In the genomic region with DNA sequence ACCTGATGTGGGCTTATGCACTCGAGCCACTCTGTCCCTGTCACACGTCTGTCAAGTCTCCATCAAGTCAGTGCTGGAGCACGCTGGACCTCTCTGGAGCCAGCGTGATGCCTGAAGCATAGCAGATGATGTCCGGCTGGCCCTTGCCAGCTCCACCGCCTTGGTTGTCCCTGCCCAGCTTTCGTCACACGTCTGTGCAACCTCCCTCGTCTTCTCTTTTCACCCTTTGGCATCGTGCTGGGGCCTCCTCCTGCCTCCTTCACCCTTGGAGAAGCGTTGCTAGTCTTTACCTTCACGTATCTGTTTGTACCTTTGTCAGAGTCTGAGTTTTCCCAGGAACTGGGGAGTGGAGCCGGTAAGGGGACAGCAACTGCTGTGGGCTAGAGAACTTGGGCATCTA, we compare ENCODE assay signal across 15 mouse cellular contexts. TPM values are rescaled to one million over a fixed set of nuclear protein-coding genes. Genes with fewer than 3 reads are reported as not detected.
A peak's percentile ranks its signal among the peaks of the same experiment; 100 is the strongest.
DNase-seq lines count a peak whose midpoint lies in the region; ATAC-seq lines count a peak whose summit lies in the region.
"Had no signal": no experiment of that assay in that cellular context is flagged by ENCODE, and none has a peak within 500 bp of the region (broad histone marks: within the 10 kb centered on the region; RNA-seq: fewer than 3 reads in every experiment).

No protein-coding gene starts in this region.

- WGBS in heart, embryonic 12.5 days = 39% methylated on average over 13 of the region's 13 CpGs
- 51% methylated on average over 13 of the region's 13 CpGs for WGBS in lung, embryonic 16.5 days
- 66% methylated on average over 13 of the region's 13 CpGs for WGBS in limb, embryonic 15.5 days
- WGBS in neural tube, embryonic 15.5 days = 80% methylated on average over 13 of the region's 13 CpGs

- no peak overlapping the region for H3K27ac ChIP-seq in heart, embryonic 12.5 days (ENCODE audit: poor library complexity, severe bottlenecking)
- peak overlapping the region; percentile 2; the same call in 1 of the 2 replicates for H3K27ac ChIP-seq in lung, embryonic 16.5 days (ENCODE audit: low read length)
- H3K27ac ChIP-seq in limb, embryonic 15.5 days = peak overlapping the region; percentile 54; the same call in 1 of the 2 replicates
- peak overlapping the region; percentile 63 for H3K27ac ChIP-seq in neural tube, embryonic 15.5 days (replicated peaks)
- H3K27ac ChIP-seq: left cerebral cortex, adult 2 months; liver, embryonic 13.5 days had no signal

- peak overlapping the region; percentile 40 for H3K4me2 ChIP-seq in heart, embryonic 12.5 days
- 0 out of 2 replicates have a peak overlapping the region, but pooled peaks have one; percentile 15 for H3K4me2 ChIP-seq in lung, embryonic 16.5 days (ENCODE audit: low read depth, low read length)
- H3K4me2 ChIP-seq in limb, embryonic 15.5 days = no peak overlapping the region
- H3K4me2 ChIP-seq in neural tube, embryonic 15.5 days = no peak overlapping the region
- H3K4me2 ChIP-seq: liver, embryonic 13.5 days had no signal

- peaks cover 32% of the 10 kb centered on the region for H3K4me1 ChIP-seq in heart, embryonic 12.5 days (replicated peaks)
- peaks cover 16% of the 10 kb centered on the region for H3K4me1 ChIP-seq in lung, embryonic 16.5 days (replicated peaks; ENCODE audit: control insufficient read depth, insufficient read depth, low read length)
- H3K4me1 ChIP-seq in limb, embryonic 15.5 days = peaks cover 21% of the 10 kb centered on the region
- H3K4me1 ChIP-seq in neural tube, embryonic 15.5 days = peaks cover 27% of the 10 kb centered on the region

- H3K4me3 ChIP-seq in heart, embryonic 12.5 days = no peak overlapping the region
- H3K4me3 ChIP-seq in lung, embryonic 16.5 days (ENCODE audit: low read length) = no peak overlapping the region
- H3K4me3 ChIP-seq in limb, embryonic 15.5 days = no peak overlapping the region
- no peak overlapping the region for H3K4me3 ChIP-seq in neural tube, embryonic 15.5 days (replicated peaks)
- H3K4me3 ChIP-seq: left cerebral cortex, adult 2 months; liver, embryonic 13.5 days had no signal

- ATAC-seq in heart, embryonic 12.5 days (ENCODE audit: insufficient number of reproducible peaks, low FRiP score) = no peak
- ATAC-seq in lung, embryonic 16.5 days (ENCODE audit: low read depth) = peak; percentile 29
- ATAC-seq in limb, embryonic 15.5 days (ENCODE audit: insufficient number of reproducible peaks, low FRiP score, low TSS enrichment, low read depth) = no peak
- no peak for ATAC-seq in neural tube, embryonic 15.5 days (ENCODE audit: low FRiP score)

- no peak overlapping the region for H3K9ac ChIP-seq in heart, embryonic 12.5 days
- H3K9ac ChIP-seq in lung, embryonic 16.5 days (ENCODE audit: low read length) = no peak overlapping the region
- H3K9ac ChIP-seq in limb, embryonic 15.5 days = no peak overlapping the region
- H3K9ac ChIP-seq in neural tube, embryonic 15.5 days (replicated peaks) = peak overlapping the region; percentile 14; the same call in 1 of the 2 replicates
- H3K9ac ChIP-seq: liver, embryonic 13.5 days had no signal

- H3K27me3 ChIP-seq in heart, embryonic 12.5 days (replicated peaks) = peaks cover 12% of the 10 kb centered on the region
- H3K27me3 ChIP-seq in lung, embryonic 16.5 days (ENCODE audit: control insufficient read depth, insufficient read depth, low read depth, low read length) = no peaks in the 10 kb centered on the region
- peaks cover 14% of the 10 kb centered on the region for H3K27me3 ChIP-seq in limb, embryonic 15.5 days
- no peaks in the 10 kb centered on the region for H3K27me3 ChIP-seq in neural tube, embryonic 15.5 days (replicated peaks)

- DNase-seq in heart, postnatal 4 days = no peak
- no peak for DNase-seq in lung, adult 18-20 months
- DNase-seq in thymus, adult 18-20 months = no peak
- DNase-seq: kidney, postnatal 25 days; liver, embryonic 13.5 days; thymus, postnatal 36 days had no signal

- peaks cover 4% of the 10 kb centered on the region; the same call in 1 of the 2 replicates for H3K36me3 ChIP-seq in heart, embryonic 12.5 days
- no peaks in the 10 kb centered on the region for H3K36me3 ChIP-seq in lung, embryonic 16.5 days (ENCODE audit: control insufficient read depth, insufficient read depth, low read length)
- no peaks in the 10 kb centered on the region for H3K36me3 ChIP-seq in limb, embryonic 15.5 days
- H3K36me3 ChIP-seq in neural tube, embryonic 15.5 days = no peaks in the 10 kb centered on the region

- 0 out of 2 replicates have a peak, but pooled peaks cover 3% of the 10 kb centered on the region for H3K9me3 ChIP-seq in heart, embryonic 12.5 days (replicated peaks)
- peaks cover 2% of the 10 kb centered on the region; the same call in 1 of the 2 replicates for H3K9me3 ChIP-seq in lung, embryonic 16.5 days (ENCODE audit: control insufficient read depth, low read length)
- H3K9me3 ChIP-seq in limb, embryonic 15.5 days = no peaks in the 10 kb centered on the region
- no peaks in the 10 kb centered on the region for H3K9me3 ChIP-seq in neural tube, embryonic 15.5 days (replicated peaks)

RNA-seq across cellular contexts. Expression of a gene that starts 13.1 kb away (rescaled TPM):
- polyA plus RNA-seq in heart, embryonic 12.5 days (2016; fragmentation: Nextera tagmentation; extraction: Ambion mirVana) = not detected in 2 replicates
- total RNA-seq in heart, postnatal 4 days (2021) = not detected
- not detected in 2 replicates for polyA plus RNA-seq in lung, embryonic 16.5 days (2015; fragmentation: Nextera tagmentation; extraction: Ambion mirVana)
- polyA plus RNA-seq in limb, embryonic 15.5 days (2015; fragmentation: Nextera tagmentation; extraction: Ambion mirVana) = not detected in 2 replicates
- 0.64 and 0.72 TPM in 2 replicates for polyA plus RNA-seq in neural tube, embryonic 15.5 days (2015; fragmentation: Nextera tagmentation; extraction: Ambion mirVana)
- total RNA-seq: common myeloid progenitor, adult 5-6 weeks; gastrocnemius, adult 8-10 months; monocyte, adult 5-6 weeks had no signal
- polyA plus RNA-seq: intestine, embryonic 14.5 days; liver, embryonic 13.5 days had no signal

RNA-seq across cellular contexts. Expression of a gene that starts 23.7 kb away (rescaled TPM):
- 0.58 and 0.70 TPM in 2 replicates for polyA plus RNA-seq in heart, embryonic 12.5 days (2016; fragmentation: Nextera tagmentation; extraction: Ambion mirVana)
- total RNA-seq in heart, postnatal 4 days (2021) = under 1 TPM in 1 of 2 experiments, not detected in 1; 0.57 TPM
- 1.8 and 3.2 TPM in 2 replicates for polyA plus RNA-seq in lung, embryonic 16.5 days (2015; fragmentation: Nextera tagmentation; extraction: Ambion mirVana)
- polyA plus RNA-seq in limb, embryonic 15.5 days (2015; fragmentation: Nextera tagmentation; extraction: Ambion mirVana) = 0.12 TPM in 1 of 2 replicates, not detected in the other
- 1.00 and 3.7 TPM in 2 replicates for polyA plus RNA-seq in neural tube, embryonic 15.5 days (2015; fragmentation: Nextera tagmentation; extraction: Ambion mirVana)
- total RNA-seq: common myeloid progenitor, adult 5-6 weeks; gastrocnemius, adult 8-10 months; monocyte, adult 5-6 weeks had no signal

RNA-seq across cellular contexts. Expression of a gene that starts 35.4 kb away (rescaled TPM):
- polyA plus RNA-seq in heart, embryonic 12.5 days (2016; fragmentation: Nextera tagmentation; extraction: Ambion mirVana) = not detected in 2 replicates
- not detected for total RNA-seq in heart, postnatal 4 days (2021)
- not detected in 2 replicates for polyA plus RNA-seq in lung, embryonic 16.5 days (2015; fragmentation: Nextera tagmentation; extraction: Ambion mirVana)
- not detected in 2 replicates for polyA plus RNA-seq in limb, embryonic 15.5 days (2015; fragmentation: Nextera tagmentation; extraction: Ambion mirVana)
- not detected in 2 replicates for polyA plus RNA-seq in neural tube, embryonic 15.5 days (2015; fragmentation: Nextera tagmentation; extraction: Ambion mirVana)
- total RNA-seq: common myeloid progenitor, adult 5-6 weeks; gastrocnemius, adult 8-10 months; monocyte, adult 5-6 weeks had no signal
- polyA plus RNA-seq: intestine, embryonic 14.5 days; liver, embryonic 13.5 days had no signal

RNA-seq across cellular contexts. Expression of a gene that starts 37.2 kb away (rescaled TPM):
- polyA plus RNA-seq in heart, embryonic 12.5 days (2016; fragmentation: Nextera tagmentation; extraction: Ambion mirVana) = 131 and 140 TPM in 2 replicates
- 10 to 100 TPM; 88.5 to 98.7 TPM for total RNA-seq in heart, postnatal 4 days (2021)
- polyA plus RNA-seq in lung, embryonic 16.5 days (2015; fragmentation: Nextera tagmentation; extraction: Ambion mirVana) = 165 and 178 TPM in 2 replicates
- 105 and 106 TPM in 2 replicates for polyA plus RNA-seq in limb, embryonic 15.5 days (2015; fragmentation: Nextera tagmentation; extraction: Ambion mirVana)
- polyA plus RNA-seq in neural tube, embryonic 15.5 days (2015; fragmentation: Nextera tagmentation; extraction: Ambion mirVana) = 59.4 and 84.9 TPM in 2 replicates

RNA-seq across cellular contexts. Expression of a gene that starts 55.9 kb away (rescaled TPM):
- polyA plus RNA-seq in heart, embryonic 12.5 days (2016; fragmentation: Nextera tagmentation; extraction: Ambion mirVana) = 2.6 and 3.2 TPM in 2 replicates
- total RNA-seq in heart, postnatal 4 days (2021) = 1 to 10 TPM in 1 of 2 experiments, under 1 TPM in 1; 0.77 to 1.0 TPM
- 1.6 and 1.7 TPM in 2 replicates for polyA plus RNA-seq in lung, embryonic 16.5 days (2015; fragmentation: Nextera tagmentation; extraction: Ambion mirVana)
- polyA plus RNA-seq in limb, embryonic 15.5 days (2015; fragmentation: Nextera tagmentation; extraction: Ambion mirVana) = 1.2 and 2.2 TPM in 2 replicates
- polyA plus RNA-seq in neural tube, embryonic 15.5 days (2015; fragmentation: Nextera tagmentation; extraction: Ambion mirVana) = 59.3 and 68.9 TPM in 2 replicates
- total RNA-seq: common myeloid progenitor, adult 5-6 weeks; gastrocnemius, adult 8-10 months; monocyte, adult 5-6 weeks had no signal

Comparison
In these comparisons a context has a peak if more than half of its experiments do, and no peak if none do; other contexts are left out.
1. H3K4me2 ChIP-seq: peak in heart, embryonic 12.5 days (single experiment) and lung, embryonic 16.5 days (single experiment); none in limb, embryonic 15.5 days (single experiment) and neural tube, embryonic 15.5 days (single experiment).